ENCODE assay signal across 31 mouse cellular contexts in genomic region chr5:16715863-16716262, GRCm38 (mm10).
"Had no signal": no experiment of that assay in that cellular context is flagged by ENCODE, and none has a peak within 500 bp of the region (broad histone marks: within the 10 kb centered on the region; RNA-seq: fewer than 3 reads in every experiment).

No protein-coding gene starts in this region.

- H3K36me3 ChIP-seq: limb, embryonic 10.5 days; limb, embryonic 12.5 days; limb, embryonic 13.5 days; limb, embryonic 15.5 days; liver, embryonic 12.5 days; liver, embryonic 13.5 days; liver, embryonic 15.5 days; lung, embryonic 15.5 days; midbrain, embryonic 10.5 days; midbrain, embryonic 12.5 days; midbrain, embryonic 13.5 days; midbrain, embryonic 15.5 days had no signal

- H3K4me2 ChIP-seq: limb, embryonic 12.5 days; limb, embryonic 13.5 days; limb, embryonic 15.5 days; liver, embryonic 11.5 days; liver, embryonic 12.5 days; liver, embryonic 13.5 days; liver, embryonic 15.5 days; lung, embryonic 14.5 days; lung, embryonic 15.5 days; midbrain, embryonic 11.5 days; midbrain, embryonic 12.5 days; midbrain, embryonic 13.5 days; midbrain, embryonic 15.5 days had no signal

- H3K27me3 ChIP-seq: limb, embryonic 12.5 days; limb, embryonic 13.5 days; limb, embryonic 15.5 days; liver, embryonic 12.5 days; liver, embryonic 13.5 days; liver, embryonic 15.5 days; lung, embryonic 15.5 days; megakaryocyte, embryonic 14.5 days; midbrain, embryonic 12.5 days; midbrain, embryonic 13.5 days; midbrain, embryonic 15.5 days had no signal

- H3K9ac ChIP-seq: limb, embryonic 12.5 days; limb, embryonic 13.5 days; limb, embryonic 15.5 days; liver, embryonic 12.5 days; liver, embryonic 13.5 days; liver, embryonic 14.5 days; liver, embryonic 15.5 days; liver, postnatal 0 days; lung, embryonic 14.5 days; lung, embryonic 15.5 days; midbrain, embryonic 12.5 days; midbrain, embryonic 13.5 days; midbrain, embryonic 15.5 days had no signal

- H3K27ac ChIP-seq: limb, embryonic 10.5 days; limb, embryonic 12.5 days; limb, embryonic 13.5 days; limb, embryonic 15.5 days; liver, embryonic 12.5 days; liver, embryonic 13.5 days; liver, embryonic 14.5 days; liver, embryonic 15.5 days; lung, embryonic 15.5 days; macrophage; midbrain, embryonic 10.5 days; midbrain, embryonic 12.5 days; midbrain, embryonic 13.5 days; midbrain, embryonic 15.5 days had no signal

- ATAC-seq: liver, embryonic 12.5 days; liver, postnatal 0 days; lung, postnatal 0 days; midbrain, embryonic 13.5 days; midbrain, embryonic 15.5 days; midbrain, embryonic 16.5 days had no signal

- H3K4me1 ChIP-seq: limb, embryonic 10.5 days; limb, embryonic 12.5 days; limb, embryonic 13.5 days; limb, embryonic 15.5 days; liver, embryonic 12.5 days; liver, embryonic 13.5 days; liver, embryonic 15.5 days; lung, embryonic 15.5 days; megakaryocyte, embryonic 14.5 days; midbrain, embryonic 10.5 days; midbrain, embryonic 12.5 days; midbrain, embryonic 13.5 days; midbrain, embryonic 15.5 days had no signal

- H3K9me3 ChIP-seq: limb, embryonic 10.5 days; limb, embryonic 12.5 days; limb, embryonic 13.5 days; limb, embryonic 15.5 days; liver, embryonic 12.5 days; liver, embryonic 13.5 days; liver, embryonic 15.5 days; lung, embryonic 15.5 days; midbrain, embryonic 10.5 days; midbrain, embryonic 12.5 days; midbrain, embryonic 13.5 days; midbrain, embryonic 15.5 days had no signal

- H3K4me3 ChIP-seq: limb, embryonic 10.5 days; limb, embryonic 12.5 days; limb, embryonic 13.5 days; limb, embryonic 15.5 days; liver, embryonic 12.5 days; liver, embryonic 13.5 days; liver, embryonic 15.5 days; lung, embryonic 15.5 days; megakaryocyte, embryonic 14.5 days; midbrain, embryonic 10.5 days; midbrain, embryonic 12.5 days; midbrain, embryonic 13.5 days; midbrain, embryonic 15.5 days; myocyte had no signal

- DNase-seq: left cerebral cortex, postnatal 4 days; liver; liver, embryonic 13.5 days; liver, postnatal 0 days; lung, adult 18-20 months; lung, adult 2 months; lung, embryonic 14.5 days; lung, postnatal 10 days; lung, postnatal 14 days; lung, postnatal 36 days; lung, postnatal 4 days; midbrain, embryonic 14.5 days had no signal
